Mouse (Mus musculus) Patski (cell line): ENCODE results near the gene Efna4. TPM values are rescaled to one million over a fixed set of nuclear protein-coding genes. Genes with fewer than 3 reads are reported as not detected.

Experiments
- ATAC-seq: fragments of 100-300 bp; one replicate; pipeline ENCODE4 v1.8.0; 2021
- CTCF ChIA-PET: fragments of 350-600 bp; sonication (Branson Sonifier 250); formaldehyde crosslinking; loops from one replicate; lab custom pipeline; 2022; ENCODE audit warnings: inconsistent platforms; lab: Charles Lee
- POLR2A ChIA-PET: fragments of 350-600 bp; sonication (Branson Sonifier 250); formaldehyde crosslinking; loops from one replicate; lab custom pipeline; 2022; ENCODE audit warnings: antibody characterized with exemption, inconsistent platforms; lab: Charles Lee
- DNase-seq: peaks from one replicate; pipeline ENCODE4 v3.0.0-alpha.2; 2011; ENCODE audit warnings: low read depth, low spot score
- H3K27me3 ChIP-seq: fragments of 371-371 bp; one replicate; pipeline ENCODE4 v1.5.1; 2021
- CTCF ChIP-seq: fragments of 100-300 bp; IDR thresholded peaks from one replicate; pipeline ENCODE4 v1.5.1; 2021
- in situ Hi-C: fragments of 300-500 bp; cut with MboI; formaldehyde crosslinking; loops from 3 replicates; pipeline ENCODE4 v1.11.1; 2018; ENCODE audit warnings: low pct_unique_long_range_greater_than_20kb, mixed read lengths
- polyA plus RNA-seq: library from polyadenylated mRNA; unstranded; gene quantifications from one replicate; pipeline ENCODE4 v1.2.3, GENCODE M21; 2021

Gene Efna4
- polyA plus RNA-seq, 1 experiment from 2014 or later: 48.7 TPM

GRCm38 (mm10) chr3:89348911-89349868 is 11.4 kb upstream of the Efna4 start:
- ATAC-seq (peak; percentile 9), DNase-seq (peak; percentile 25)
- POLR2A ChIA-PET: interaction anchor here (0.8 to 2.1 kb wide), 7 partner anchors 10 to 99 kb away, joined by 3 to 13 read pairs (median 4); partner anchors contain the start of gene Efna4
- CTCF ChIA-PET: interaction anchor here (1.1 to 5.8 kb wide), 4 partner anchors 9 to 107 kb away, joined by 3 to 34 read pairs (median 8); no protein-coding TSS in a partner anchor
- TF ChIP-seq CTCF: no peak
- no peaks in the 10 kb centered on the region for H3K27me3 ChIP-seq
- in situ Hi-C loops: no loop called here

GRCm38 (mm10) chr3:89347916-89348315 is 10.1 kb upstream of the Efna4 start:
- no peak for DNase-seq

DNA sequence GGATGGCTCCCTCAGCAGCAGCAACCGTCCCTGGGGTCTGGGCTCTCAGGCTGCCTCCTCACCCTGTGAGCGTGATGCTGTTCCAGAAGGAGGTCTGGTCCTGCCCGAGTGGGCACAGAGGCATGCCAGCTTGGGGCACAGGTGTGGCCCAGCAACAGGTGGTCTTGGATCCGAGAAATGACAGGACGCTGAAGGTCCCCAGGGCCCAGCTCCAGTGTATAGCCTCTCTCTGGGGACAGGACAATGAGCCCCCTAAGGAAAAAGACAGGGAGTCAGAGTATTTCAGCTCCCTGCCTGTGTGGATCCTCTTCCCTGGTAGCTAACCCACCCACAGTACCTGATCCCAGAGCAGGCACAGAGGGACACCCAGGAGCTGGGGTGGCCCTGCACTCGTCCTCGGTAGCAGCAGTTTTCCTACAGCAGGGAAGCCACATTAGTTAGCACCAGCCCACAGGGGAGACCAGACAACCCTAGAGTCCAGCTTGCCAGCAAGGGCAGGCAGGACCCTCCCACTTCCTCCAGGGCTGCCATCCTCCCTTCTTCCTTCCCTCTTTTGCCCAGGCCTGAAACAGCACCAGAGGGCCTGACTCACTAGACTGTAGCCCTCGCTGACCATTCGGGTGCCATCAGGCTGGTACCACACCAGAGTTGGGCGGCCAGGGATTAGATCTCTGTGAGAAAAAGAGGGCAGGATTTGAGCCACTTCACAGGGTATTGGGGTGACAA is 9.2 kb upstream of the Efna4 start:
- in situ Hi-C loops: no loop called here
- no peak for ATAC-seq

More at GRCm38 (mm10) chr3:89347916-89348315, 10.1 kb upstream of the Efna4 start:
- no peak for TF ChIP-seq CTCF
- ChIA-PET CTCF (interaction anchor here (1.0 to 1.9 kb wide), 2 partner anchors 12 to 49 kb away, joined by 3 to 6 read pairs; no protein-coding TSS in a partner anchor), POLR2A (interaction anchor here (0.6 to 1.5 kb wide), 2 partner anchors 11 to 33 kb away, joined by 3 read pairs; no protein-coding TSS in a partner anchor)
- no peak for ATAC-seq
- in situ Hi-C loops: no loop called here
- H3K27me3 ChIP-seq: no peaks in the 10 kb centered on the region

DNA sequence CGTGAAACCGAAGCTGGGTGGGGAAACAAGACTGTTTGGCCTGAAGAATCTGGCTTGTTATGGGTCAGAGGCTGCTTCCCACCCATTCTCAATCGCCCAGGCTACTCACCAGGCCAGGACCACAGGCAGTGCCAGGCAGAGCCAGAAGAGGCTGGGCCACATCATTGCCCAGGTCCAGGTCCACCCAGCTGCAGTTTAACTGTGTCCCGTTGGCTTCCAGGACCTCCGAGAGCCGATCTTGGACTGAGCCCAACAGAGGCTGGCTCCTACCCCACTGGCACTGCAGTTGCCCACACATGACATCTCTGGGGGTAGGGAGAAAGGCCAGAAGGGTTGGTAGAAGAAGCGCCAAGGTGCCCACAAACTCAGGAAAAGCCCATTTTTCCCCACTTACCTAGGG is 5.5 kb upstream of the Efna4 start:
- ATAC-seq: no peak
- DNase-seq: no peak
- ChIA-PET POLR2A (interaction anchor here (0.5 to 1.3 kb wide), 3 partner anchors 14 to 509 kb away, joined by 3 to 9 read pairs (median 6); no protein-coding TSS in a partner anchor), CTCF (interaction anchor here (1.0 kb wide), 1 partner anchor 11 kb away, joined by 3 read pairs; no protein-coding TSS in a partner anchor)
- no peaks in the 10 kb centered on the region for H3K27me3 ChIP-seq
- in situ Hi-C loops: no loop called here
- TF ChIP-seq CTCF: no peak

More for the DNA sequence above, 9.2 kb upstream of the Efna4 start:
- ChIA-PET CTCF (interaction anchor here (1.0 to 1.9 kb wide), 4 partner anchors 8 to 50 kb away, joined by 3 to 7 read pairs (median 6); no protein-coding TSS in a partner anchor), POLR2A (interaction anchor here (0.6 to 1.5 kb wide), 3 partner anchors 10 to 32 kb away, joined by 3 read pairs; no protein-coding TSS in a partner anchor)
- DNase-seq: no peak
- TF ChIP-seq CTCF: no peak
- no peaks in the 10 kb centered on the region for H3K27me3 ChIP-seq

GRCm38 (mm10) chr3:89341794-89342193 is 4.0 kb upstream of the Efna4 start:
- in situ Hi-C loops: no loop called here
- no peak for ATAC-seq

DNA sequence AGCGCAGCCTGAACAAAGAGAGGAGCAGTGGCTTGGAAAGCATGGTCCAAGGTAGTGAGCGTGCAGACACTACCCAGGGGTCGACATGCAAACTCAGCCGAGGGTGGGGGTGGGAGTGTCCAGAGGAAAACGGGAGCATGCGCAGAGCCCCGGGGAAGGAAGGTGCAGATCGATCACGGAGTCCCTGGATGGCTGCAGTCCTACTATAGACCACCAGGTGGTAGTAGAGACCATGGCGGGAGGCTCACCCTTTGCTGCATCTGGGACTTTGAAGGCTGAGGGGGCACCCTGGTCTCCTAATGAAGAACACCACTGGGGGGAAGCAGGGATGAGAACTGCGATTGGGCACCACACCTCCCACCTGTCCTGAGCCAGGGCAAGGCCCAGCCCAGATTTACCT is 2.6 kb upstream of the Efna4 start:
- DNase-seq: no peak
- H3K27me3 ChIP-seq: no peaks in the 10 kb centered on the region
- CTCF ChIA-PET: interaction anchor here (0.9 to 4.1 kb wide), 7 partner anchors 12 to 144 kb away, joined by 3 to 34 read pairs (median 4); partner anchors contain the start of gene Adam15
- no peak for ATAC-seq
- no peak for TF ChIP-seq CTCF
- in situ Hi-C loops: no loop called here
- POLR2A ChIA-PET: interaction anchor here (0.8 to 2.6 kb wide), 2 partner anchors 14 to 23 kb away, joined by 3 to 10 read pairs; no protein-coding TSS in a partner anchor

More at GRCm38 (mm10) chr3:89341794-89342193, 4.0 kb upstream of the Efna4 start:
- DNase-seq: no peak
- ChIA-PET CTCF (interaction anchor here (1.0 to 4.1 kb wide), 4 partner anchors 11 to 50 kb away, joined by 3 to 34 read pairs (median 4); partner anchors contain the start of gene Adam15), POLR2A (interaction anchor here (1.5 kb wide), 1 partner anchor 12 kb away, joined by 5 read pairs; no protein-coding TSS in a partner anchor)
- H3K27me3 ChIP-seq: no peaks in the 10 kb centered on the region
- no peak for TF ChIP-seq CTCF

DNA sequence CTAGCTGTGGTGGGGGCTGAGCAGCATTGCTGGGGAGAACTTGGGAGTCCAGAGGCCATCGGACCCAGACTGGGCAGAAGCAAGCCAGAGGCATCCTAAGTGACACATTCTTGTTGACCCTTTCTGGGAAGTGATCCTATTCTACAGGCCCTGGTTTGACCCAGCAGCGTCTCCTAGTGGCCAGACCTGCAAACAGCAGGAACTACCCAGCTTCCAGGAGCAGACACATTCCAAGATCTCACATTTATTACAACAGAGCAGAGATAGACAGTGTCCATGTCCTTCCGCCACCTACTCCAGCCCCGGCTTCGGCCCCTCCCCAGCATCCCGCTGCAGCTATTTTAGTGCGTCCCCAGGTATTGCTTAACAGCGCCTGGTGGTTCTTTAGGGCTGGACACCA is 1.6 kb upstream of the Efna4 start:
- ChIA-PET CTCF (interaction anchor here (0.6 to 4.1 kb wide), 18 partner anchors 11 to 145 kb away, joined by 3 to 34 read pairs (median 3); partner anchors contain the start of genes Adam15 and Efna3), POLR2A (interaction anchor here (2.5 to 2.6 kb wide), 2 partner anchors 10 to 22 kb away, joined by 10 to 13 read pairs; partner anchors contain the start of gene Adam15)
- ATAC-seq: peak; percentile 20

DNA sequence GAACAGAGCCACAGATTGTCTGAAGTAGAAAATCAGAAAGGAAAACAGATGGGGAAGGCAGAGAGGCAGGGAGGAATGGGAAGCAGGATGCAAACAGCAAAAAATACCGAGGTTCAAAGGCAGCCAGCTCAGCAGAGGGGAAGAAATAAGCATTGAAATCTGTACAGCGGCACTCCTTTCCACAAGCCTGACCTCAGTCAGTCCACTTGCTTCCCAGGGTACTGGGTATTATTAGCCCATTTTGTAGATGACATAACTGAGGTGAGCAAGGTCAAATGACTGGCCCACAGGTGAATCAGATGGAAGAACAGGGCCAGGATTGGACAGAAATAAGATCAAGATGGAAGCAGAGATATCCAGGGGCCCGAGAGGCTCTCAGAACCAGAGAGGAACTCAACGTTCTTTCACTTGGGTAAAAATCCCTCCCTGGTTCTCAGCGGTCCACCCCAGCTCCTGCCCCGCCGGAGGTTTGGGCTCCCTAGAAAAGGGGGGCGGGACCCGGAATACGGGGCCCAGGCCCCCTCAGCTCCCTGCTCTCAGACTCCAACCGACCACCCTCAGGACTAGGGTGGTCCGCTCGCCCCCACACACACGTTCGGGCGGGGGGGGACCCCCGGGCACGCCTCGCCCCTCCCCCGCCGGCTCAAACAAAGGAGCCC is 637 bp downstream of the Efna4 start:
- H3K27me3 ChIP-seq: no peaks in the 10 kb centered on the region
- in situ Hi-C loops: loop anchor here (5.0 kb wide), 1 partner anchor 145 kb away; no protein-coding TSS in a partner anchor
- DNase-seq (no peak), ATAC-seq (no peak)
- POLR2A ChIA-PET: interaction anchor here (0.7 to 4.8 kb wide), 8 partner anchors 10 to 155 kb away, joined by 3 to 33 read pairs (median 3); partner anchors contain the start of genes Adam15, Efna3, Krtcap2 and Trim46
- CTCF ChIA-PET: interaction anchor here (1.2 to 3.1 kb wide), 7 partner anchors 12 to 113 kb away, joined by 3 to 22 read pairs (median 6); partner anchors contain the start of gene Efna3
- no peak for TF ChIP-seq CTCF

More for the DNA sequence above, 1.6 kb upstream of the Efna4 start:
- no peak for TF ChIP-seq CTCF
- in situ Hi-C loops: loop anchor here (5.0 kb wide), 1 partner anchor 143 kb away; no protein-coding TSS in a partner anchor
- DNase-seq: no peak
- no peaks in the 10 kb centered on the region for H3K27me3 ChIP-seq
